Mouse (Mus musculus): ENCODE results near the gene Tmtc2. TPM values are rescaled to one million over a fixed set of nuclear protein-coding genes. Genes with fewer than 3 reads are reported as not detected.

Gene Tmtc2
- total RNA-seq, 1 experiment, result 0.89 TPM

- in situ Hi-C loops (cut with MboI; ENCODE audit: low sequenced_read_pairs in 2 of 2, unreplicated experiment in 2 of 2), result no loop called here
- H3K9me3 ChIP-seq (ENCODE audit: control insufficient read depth, insufficient read depth, low read depth, low read length), result no peaks in the 10 kb centered on the region
- TF ChIP-seq ZC3H11A (IDR thresholded peaks at IDR 0.05; ENCODE audit: borderline replicate concordance, low read depth, low read length) (no peak), CHD2 (IDR thresholded peaks at IDR 0.05; ENCODE audit: low read depth, low read length) (no peak), HCFC1 (IDR thresholded peaks at IDR 0.05; ENCODE audit: borderline replicate concordance, insufficient read depth, low read length) (no peak), MAFK (IDR thresholded peaks at IDR 0.05; ENCODE audit: insufficient read depth, low read depth, low read length) (no peak), ZNF384 (IDR thresholded peaks at IDR 0.05; ENCODE audit: low read depth, low read length) (no peak)
- no peak overlapping the region for H3K4me3 ChIP-seq (ENCODE audit: insufficient read depth in 1 of 2, low read depth in 1 of 2, low read length in 2 of 2, poor library complexity in 1 of 2, severe bottlenecking in 1 of 2)
- H3K27ac ChIP-seq (ENCODE audit: insufficient read depth, low read depth, low read length, poor library complexity, severe bottlenecking), result no peak overlapping the region
- no peak for DNase-seq (ENCODE audit: low read depth, low spot score)
- H3K4me1 ChIP-seq (ENCODE audit: control insufficient read depth in 2 of 2, insufficient read depth in 2 of 2, low read length in 2 of 2, poor library complexity in 1 of 2), result no peaks in the 10 kb centered on the region
- H3K36me3 ChIP-seq (ENCODE audit: control insufficient read depth, insufficient read depth, low read length, poor library complexity, severe bottlenecking), result no peaks in the 10 kb centered on the region
- no peak overlapping the region for H3K9ac ChIP-seq (ENCODE audit: insufficient read depth, low read depth, low read length, poor library complexity, severe bottlenecking)
Observed at GRCm38 (mm10) chr10:105595480-105596102, 21.3 kb upstream of the Tmtc2 start.

GRCm38 (mm10) chr10:105588141-105588540, 13.9 kb upstream of the Tmtc2 start:
- in situ Hi-C loops (cut with MboI; ENCODE audit: low sequenced_read_pairs in 2 of 2, unreplicated experiment in 2 of 2), result no loop called here
- H3K27ac ChIP-seq (ENCODE audit: insufficient read depth, low read depth, low read length, poor library complexity, severe bottlenecking), result no peak overlapping the region
- DNase-seq (ENCODE audit: low read depth, low spot score), result no peak
- TF ChIP-seq ZNF384 (IDR thresholded peaks at IDR 0.05; ENCODE audit: low read depth, low read length), result no peak
- TF ChIP-seq HCFC1 (IDR thresholded peaks at IDR 0.05; ENCODE audit: borderline replicate concordance, insufficient read depth, low read length), result no peak
- TF ChIP-seq MAFK (IDR thresholded peaks at IDR 0.05; ENCODE audit: insufficient read depth, low read depth, low read length), result no peak
- no peak for TF ChIP-seq CHD2 (IDR thresholded peaks at IDR 0.05; ENCODE audit: low read depth, low read length)
- no peak for TF ChIP-seq ZC3H11A (IDR thresholded peaks at IDR 0.05; ENCODE audit: borderline replicate concordance, low read depth, low read length)
- no peaks in the 10 kb centered on the region for H3K4me1 ChIP-seq (ENCODE audit: control insufficient read depth in 2 of 2, insufficient read depth in 2 of 2, low read length in 2 of 2, poor library complexity in 1 of 2)
- H3K9ac ChIP-seq (ENCODE audit: insufficient read depth, low read depth, low read length, poor library complexity, severe bottlenecking), result no peak overlapping the region
- H3K9me3 ChIP-seq (ENCODE audit: control insufficient read depth, insufficient read depth, low read depth, low read length), result no peaks in the 10 kb centered on the region
- H3K4me3 ChIP-seq (ENCODE audit: insufficient read depth in 1 of 2, low read depth in 1 of 2, low read length in 2 of 2, poor library complexity in 1 of 2, severe bottlenecking in 1 of 2), result no peak overlapping the region
- no peaks in the 10 kb centered on the region for H3K36me3 ChIP-seq (ENCODE audit: control insufficient read depth, insufficient read depth, low read length, poor library complexity, severe bottlenecking)

GRCm38 (mm10) chr10:105579318-105579717, 5.1 kb upstream of the Tmtc2 start:
- H3K9me3 ChIP-seq (ENCODE audit: control insufficient read depth, insufficient read depth, low read depth, low read length), result no peaks in the 10 kb centered on the region
- H3K4me3 ChIP-seq (ENCODE audit: insufficient read depth in 1 of 2, low read depth in 1 of 2, low read length in 2 of 2, poor library complexity in 1 of 2, severe bottlenecking in 1 of 2), result no peak overlapping the region
- in situ Hi-C loops (cut with MboI; ENCODE audit: low sequenced_read_pairs in 2 of 2, unreplicated experiment in 2 of 2), result no loop called here
- TF ChIP-seq ZC3H11A (IDR thresholded peaks at IDR 0.05; ENCODE audit: borderline replicate concordance, low read depth, low read length), result no peak
- no peak for TF ChIP-seq ZNF384 (IDR thresholded peaks at IDR 0.05; ENCODE audit: low read depth, low read length)
- H3K27ac ChIP-seq (ENCODE audit: insufficient read depth, low read depth, low read length, poor library complexity, severe bottlenecking), result no peak overlapping the region
- DNase-seq (ENCODE audit: low read depth, low spot score), result no peak
- no peaks in the 10 kb centered on the region for H3K4me1 ChIP-seq (ENCODE audit: control insufficient read depth in 2 of 2, insufficient read depth in 2 of 2, low read length in 2 of 2, poor library complexity in 1 of 2)
- no peak overlapping the region for H3K9ac ChIP-seq (ENCODE audit: insufficient read depth, low read depth, low read length, poor library complexity, severe bottlenecking)
- no peaks in the 10 kb centered on the region for H3K36me3 ChIP-seq (ENCODE audit: control insufficient read depth, insufficient read depth, low read length, poor library complexity, severe bottlenecking)

- Histone ChIP-seq H3K4me3 (ENCODE audit: insufficient read depth in 1 of 2, low read depth in 1 of 2, low read length in 2 of 2, poor library complexity in 1 of 2, severe bottlenecking in 1 of 2) (no peak overlapping the region), H3K27ac (ENCODE audit: insufficient read depth, low read depth, low read length, poor library complexity, severe bottlenecking) (no peak overlapping the region), H3K4me1 (ENCODE audit: control insufficient read depth in 2 of 2, insufficient read depth in 2 of 2, low read length in 2 of 2, poor library complexity in 1 of 2) (no peaks in the 10 kb centered on the region), H3K9me3 (ENCODE audit: control insufficient read depth, insufficient read depth, low read depth, low read length) (no peaks in the 10 kb centered on the region), H3K36me3 (ENCODE audit: control insufficient read depth, insufficient read depth, low read length, poor library complexity, severe bottlenecking) (no peaks in the 10 kb centered on the region), H3K9ac (ENCODE audit: insufficient read depth, low read depth, low read length, poor library complexity, severe bottlenecking) (no peak overlapping the region)
- TF ChIP-seq CHD2 (IDR thresholded peaks at IDR 0.05; ENCODE audit: low read depth, low read length), result no peak
- TF ChIP-seq ZNF384 (IDR thresholded peaks at IDR 0.05; ENCODE audit: low read depth, low read length), result no peak
- TF ChIP-seq MAFK (IDR thresholded peaks at IDR 0.05; ENCODE audit: insufficient read depth, low read depth, low read length), result no peak
- no peak for TF ChIP-seq ZC3H11A (IDR thresholded peaks at IDR 0.05; ENCODE audit: borderline replicate concordance, low read depth, low read length)
- no peak for TF ChIP-seq HCFC1 (IDR thresholded peaks at IDR 0.05; ENCODE audit: borderline replicate concordance, insufficient read depth, low read length)
- in situ Hi-C loops (cut with MboI; ENCODE audit: low sequenced_read_pairs in 2 of 2, unreplicated experiment in 2 of 2), result no loop called here
- DNase-seq (ENCODE audit: low read depth, low spot score), result no peak
Observed at GRCm38 (mm10) chr10:105578291-105578845, 4.1 kb upstream of the Tmtc2 start.

Data from ES-E14 (cell line).